Mouse (Mus musculus): ENCODE measurements around the gene Kifc3. TPM values are rescaled to one million over a fixed set of nuclear protein-coding genes. Genes with fewer than 3 reads are reported as not detected.
A peak's percentile ranks its signal among the peaks of the same experiment; 100 is the strongest.

The Kifc3 gene
- total RNA-seq, 2 experiments from 2014 or later = 6.9 to 10.9 TPM

- intact Hi-C loops (cut with DNase I) = no loop called here
- no peak for DNase-seq
Measured at GRCm38 (mm10) chr8:95084261-95084660, 118.4 kb downstream of the Kifc3 start.

DNA sequence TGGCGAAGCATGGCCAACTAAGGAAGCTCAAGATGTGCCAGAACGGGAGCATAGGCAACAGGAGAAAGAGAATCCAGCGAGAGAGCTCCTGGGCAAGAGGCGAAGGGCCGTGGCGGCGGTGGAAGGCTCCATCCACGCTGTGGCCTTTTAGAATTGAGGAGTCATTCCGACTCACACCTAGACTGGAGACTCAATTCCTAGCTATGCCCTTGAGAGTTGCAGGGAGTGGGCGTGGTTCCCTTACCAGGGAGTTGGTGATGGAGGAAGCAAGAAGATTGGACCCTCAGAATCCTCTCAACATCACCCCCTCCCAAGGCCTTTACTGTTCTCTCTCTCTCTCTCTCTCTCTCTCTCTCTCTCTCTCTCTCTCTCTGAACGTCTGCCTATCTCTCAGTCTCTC is 121.0 kb downstream of the Kifc3 start:
- intact Hi-C loops (cut with DNase I) = no loop called here
- no peak for DNase-seq

DNA sequence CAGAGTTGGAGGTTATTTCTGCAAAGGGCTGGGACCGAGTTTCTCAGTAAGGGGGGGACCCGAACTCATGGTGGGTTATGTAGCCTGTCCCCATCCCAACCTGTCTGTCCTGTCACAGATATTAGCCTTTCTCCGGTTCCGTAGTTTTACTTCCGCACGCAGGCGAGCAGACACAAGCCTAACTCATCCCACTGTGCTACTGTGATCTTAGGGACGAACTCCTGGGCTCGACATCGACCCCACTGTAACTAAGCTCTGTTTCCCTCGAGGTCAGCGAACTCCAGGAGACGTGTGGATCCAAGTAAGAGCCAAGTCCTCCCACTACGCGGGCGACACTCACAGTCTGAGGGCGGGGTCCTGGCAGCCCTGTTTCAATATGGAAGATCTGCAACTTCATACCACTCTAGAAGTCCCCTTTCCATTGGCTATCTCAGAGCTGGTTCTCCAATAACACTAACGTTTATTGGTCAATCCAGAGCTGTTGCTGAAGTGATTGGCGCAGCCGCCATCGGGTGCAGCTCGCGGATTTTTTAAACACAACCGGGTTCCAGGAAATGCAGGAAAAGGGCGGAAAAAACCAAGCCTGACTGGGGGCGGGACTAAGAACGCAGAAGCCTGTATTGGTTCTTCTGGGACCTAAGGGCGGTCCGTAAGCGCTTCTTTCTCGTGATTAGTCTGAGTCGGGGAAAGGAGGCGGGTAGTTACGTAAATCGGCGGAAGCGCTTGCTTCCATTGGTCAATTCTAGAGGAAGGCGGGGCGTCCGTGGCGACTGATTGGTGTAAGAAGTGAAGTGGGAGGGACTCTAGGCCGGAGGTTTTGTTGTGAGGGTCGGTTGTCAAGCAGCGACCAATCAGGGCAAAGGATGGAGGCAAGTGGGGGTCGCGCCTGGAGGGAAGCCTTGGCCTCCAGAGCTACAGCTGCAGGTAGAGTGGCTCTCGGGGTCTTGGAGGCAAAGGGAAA is 122.0 kb downstream of the Kifc3 start, which contains the start of gene Katnb1:
TSS of gene Katnb1 (plus strand) at position 806 of the 961 bp plus-strand sequence.
- intact Hi-C loops (cut with DNase I) = no loop called here
- peak; percentile 91 to 97 for DNase-seq

- intact Hi-C loops (cut with DNase I) = no loop called here
Measured at GRCm38 (mm10) chr8:95079305-95079704, 123.3 kb downstream of the Kifc3 start.

DNA sequence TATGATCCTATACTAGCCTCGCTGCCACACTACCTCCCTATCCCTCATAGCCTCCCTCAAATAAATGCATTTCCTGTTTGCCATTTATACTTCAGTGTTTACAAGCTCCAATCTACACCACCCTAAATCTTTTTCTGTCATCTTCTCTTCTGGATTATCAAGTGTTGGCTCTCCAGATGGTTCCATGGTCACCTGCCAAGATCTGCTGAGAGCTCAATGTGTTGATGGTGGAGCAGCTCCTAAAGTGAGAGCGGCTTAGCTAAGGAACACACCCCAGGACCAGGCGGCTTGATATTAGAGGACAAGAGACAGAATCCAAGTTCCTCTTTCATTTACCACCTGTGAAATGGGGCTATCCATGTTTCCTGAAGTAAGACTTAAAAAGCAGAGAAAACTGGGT is 124.6 kb downstream of the Kifc3 start:
- intact Hi-C loops (cut with DNase I) = no loop called here
- DNase-seq = no peak

More at GRCm38 (mm10) chr8:95079305-95079704, 123.3 kb downstream of the Kifc3 start:
- no peak for DNase-seq

- intact Hi-C loops (cut with DNase I) = no loop called here
- no peak for DNase-seq
Measured at GRCm38 (mm10) chr8:95076151-95076550, 126.5 kb downstream of the Kifc3 start.

DNA sequence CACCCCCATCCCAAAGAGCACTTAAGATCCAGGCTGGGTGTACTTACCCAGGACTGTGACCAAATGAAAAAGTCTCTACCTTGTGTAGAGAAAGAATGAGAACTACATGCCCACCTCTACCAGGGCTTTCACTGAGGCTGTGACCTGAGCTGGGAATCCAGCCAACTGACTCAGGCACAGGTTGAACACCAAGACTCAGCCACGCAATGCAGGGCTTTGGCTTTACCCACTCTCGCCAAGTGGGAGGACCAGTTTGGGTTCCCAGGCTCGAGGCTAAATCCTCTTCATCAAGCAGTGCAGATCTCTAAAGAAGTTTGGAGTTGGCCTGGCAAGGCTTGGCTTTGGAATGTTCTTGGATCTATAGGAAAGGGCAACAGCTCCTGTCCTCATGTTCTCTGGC is 127.1 kb downstream of the Kifc3 start:
- DNase-seq = no peak
- intact Hi-C loops (cut with DNase I) = no loop called here

- intact Hi-C loops (cut with DNase I) = no loop called here
- peak in 1 of 2 experiments; percentile 33 for DNase-seq
Measured at GRCm38 (mm10) chr8:95067582-95067981, 135.0 kb downstream of the Kifc3 start.

GRCm38 (mm10) chr8:95064531-95064930 is 138.1 kb downstream of the Kifc3 start:
- no peak for DNase-seq
- intact Hi-C loops (cut with DNase I) = no loop called here

- intact Hi-C loops (cut with DNase I) = no loop called here
- no peak for DNase-seq
Measured at GRCm38 (mm10) chr8:95059812-95060533, 142.6 kb downstream of the Kifc3 start.

DNA sequence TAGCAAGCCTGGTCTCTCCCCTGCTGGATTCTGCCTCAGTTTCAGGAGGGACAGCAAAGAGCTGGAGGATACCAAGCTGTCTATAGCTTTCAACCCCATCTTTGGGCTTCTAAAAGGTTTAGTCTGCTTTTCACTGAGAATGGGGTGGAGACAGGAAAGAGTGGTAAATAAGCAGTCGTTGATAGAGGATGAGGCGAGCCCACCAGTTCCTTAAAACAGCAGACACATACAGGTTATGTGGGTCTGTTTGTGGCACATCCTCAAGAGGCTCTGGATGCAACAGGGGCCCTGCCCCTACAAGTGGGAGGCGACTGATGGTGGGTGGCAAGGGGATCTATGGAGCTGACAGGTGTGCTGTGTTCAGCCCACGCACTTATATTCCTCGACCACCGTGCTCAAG is 144.0 kb downstream of the Kifc3 start:
- no peak for DNase-seq
- intact Hi-C loops (cut with DNase I) = no loop called here

- no peak for DNase-seq
- intact Hi-C loops (cut with DNase I) = no loop called here
Measured at GRCm38 (mm10) chr8:95056414-95056813, 146.2 kb downstream of the Kifc3 start.

DNA sequence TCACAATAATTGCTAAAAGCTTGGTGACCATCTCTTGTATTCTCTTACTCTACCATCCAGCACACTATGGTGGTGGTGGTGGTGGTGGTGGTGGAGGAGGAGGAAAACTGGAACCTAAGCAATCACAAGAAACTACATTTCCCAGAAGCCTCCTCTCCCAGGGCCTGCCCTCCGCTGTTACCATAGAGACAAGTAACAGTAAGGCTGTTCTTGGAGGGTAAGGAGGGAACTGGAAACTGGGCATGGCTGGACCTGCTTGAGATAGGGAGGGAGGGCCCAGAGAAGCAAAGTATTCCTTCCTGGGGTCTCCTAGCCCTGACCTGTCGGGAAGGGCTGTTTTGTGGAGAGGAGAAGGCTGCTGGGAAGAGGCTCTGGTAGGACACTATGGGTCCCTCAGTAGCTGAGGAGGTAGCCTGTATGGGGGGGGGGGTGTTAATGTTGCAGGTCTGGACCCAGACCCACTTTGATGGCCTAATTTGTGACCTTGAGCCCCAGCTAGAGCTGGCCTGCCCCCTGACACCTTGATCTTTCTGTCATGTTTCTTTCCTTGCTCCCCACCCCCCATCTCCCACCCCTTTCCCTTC is 147.6 kb downstream of the Kifc3 start, which contains the start of gene Drc7:
TSS of gene Drc7 (plus strand) at position 177 of the 584 bp plus-strand sequence.
- no peak for DNase-seq
- intact Hi-C loops (cut with DNase I) = no loop called here

GRCm38 (mm10) chr8:95054438-95054837 is 148.2 kb downstream of the Kifc3 start:
- no peak for DNase-seq

More at GRCm38 (mm10) chr8:95054438-95054837, 148.2 kb downstream of the Kifc3 start:
- intact Hi-C loops (cut with DNase I) = no loop called here

Other genes starting within 250 kb of the Kifc3 start
- 10 to 100 TPM; 20.9 to 25.5 TPM for gene Adgrg1, start 228.1 kb downstream of the Kifc3 start, total RNA-seq (2021)
- gene Adgrg3, start 185.1 kb downstream of the Kifc3 start, total RNA-seq (2021) = under 1 TPM; 0.20 to 0.52 TPM
- gene Drc7, start 147.7 kb downstream of the Kifc3 start, total RNA-seq (2021) = not detected
- 1 to 10 TPM; 6.1 to 8.2 TPM for gene Katnb1, start 121.6 kb downstream of the Kifc3 start, total RNA-seq (2021)
- under 1 TPM; 0.27 to 0.51 TPM for gene Cngb1, start 103.8 kb upstream of the Kifc3 start, total RNA-seq (2021)
- gene Tepp, start 107.8 kb upstream of the Kifc3 start, total RNA-seq (2021) = not detected
- gene Zfp319, start 129.1 kb upstream of the Kifc3 start, total RNA-seq (2021) = 1 to 10 TPM; 3.1 to 3.3 TPM
- 1 to 10 TPM; 4.4 to 5.7 TPM for gene Usb1, start 129.5 kb upstream of the Kifc3 start, total RNA-seq (2021)
- gene Mmp15, start 149.5 kb upstream of the Kifc3 start, total RNA-seq (2021) = 10 to 100 TPM; 14.3 to 17.8 TPM
- 1 to 10 TPM; 5.8 to 6.0 TPM for gene Cfap20, start 232.1 kb upstream of the Kifc3 start, total RNA-seq (2021)

All from gastrocnemius, postnatal 36 days (tissue).